In genomic region chr19:6924461-6925306, GRCm38 (mm10) we compare ENCODE assay signal across 8 mouse cellular contexts. TPM values are rescaled to one million over a fixed set of nuclear protein-coding genes. Genes with fewer than 3 reads are reported as not detected.
A peak's percentile ranks its signal among the peaks of the same experiment; 100 is the strongest.
DNase-seq lines count a peak whose midpoint lies in the region; ATAC-seq and TF ChIP-seq lines count a peak whose summit lies in the region.

No protein-coding gene starts in this region.

- H3K27ac ChIP-seq in MEL (ENCODE audit: control insufficient read depth, low read depth, low read length), result no peak overlapping the region
- H3K27ac ChIP-seq in cerebellum, adult 2 months (ENCODE audit: insufficient read depth, low read length), result no peak overlapping the region
- H3K27ac ChIP-seq in gastrocnemius, adult 2 months, result no peak overlapping the region
- H3K27ac ChIP-seq in hindbrain, postnatal 0 days, result no peak overlapping the region
- H3K27ac ChIP-seq in left cerebral cortex, adult 2 months, result no peak overlapping the region

- peaks cover 0 to 10% of the 10 kb centered on the region in 2 experiments; a peak in 1 of 4 replicates for H3K4me1 ChIP-seq in MEL (ENCODE audit: control insufficient read depth in 1 of 2, insufficient read depth in 2 of 2, low read length in 2 of 2)
- H3K4me1 ChIP-seq in cerebellum, adult 2 months (ENCODE audit: control insufficient read depth, insufficient read depth, low read length), result peaks cover 11% of the 10 kb centered on the region
- peaks cover 18% of the 10 kb centered on the region; the same call in 1 of the 2 replicates for H3K4me1 ChIP-seq in hindbrain, postnatal 0 days (ENCODE audit: insufficient read depth, low read length)

- ATAC-seq in hindbrain, postnatal 0 days, result no peak

- peaks cover 15% of the 10 kb centered on the region for H3K79me2 ChIP-seq in MEL (ENCODE audit: control insufficient read depth, insufficient read depth, low read length, poor library complexity)

- H3K9me3 ChIP-seq in MEL (replicated peaks; ENCODE audit: insufficient read depth, low read length), result no peaks in the 10 kb centered on the region
- H3K9me3 ChIP-seq in hindbrain, postnatal 0 days (ENCODE audit: low read length), result no peaks in the 10 kb centered on the region

- peak; percentile 31 to 67 (median 61); a peak in 5 of 6 replicates for TF ChIP-seq CTCF in MEL (IDR thresholded peaks at IDR 0.05 in 2 of 3, conservative IDR thresholded peaks at IDR 0.05 in 1 of 3; ENCODE audit: control insufficient read depth in 1 of 3, insufficient read depth in 1 of 3, low read depth in 2 of 3, low read length in 3 of 3, poor library complexity in 1 of 3, severe bottlenecking in 1 of 3)
- peak; percentile 79 for TF ChIP-seq CTCF in cerebellum, adult 2 months (IDR thresholded peaks at IDR 0.05; ENCODE audit: borderline replicate concordance, insufficient read depth, low read depth, low read length)
- TF ChIP-seq CTCF in gastrocnemius, adult 2 months (IDR thresholded peaks at IDR 0.05), result peak; percentile 92
- TF ChIP-seq CTCF in hindbrain, postnatal 0 days (IDR thresholded peaks at IDR 0.05; ENCODE audit: low read depth), result peak; percentile 75
- TF ChIP-seq CTCF in left cerebral cortex, adult 2 months (IDR thresholded peaks at IDR 0.05), result peak; percentile 93

- DNase-seq in MEL (ENCODE audit: low read depth, low spot score), result peak; percentile 59
- DNase-seq in cerebellum, adult 2 months, result peak; percentile 86 to 93
- DNase-seq in gastrocnemius, adult 2 months, result peak; percentile 90
- peak; percentile 84 for DNase-seq in hindbrain, postnatal 0 days (ENCODE audit: low spot score)
- DNase-seq in left cerebral cortex, adult 2 months (ENCODE audit: extremely low spot score in 1 of 2, low spot score in 2 of 2), result peak; percentile 84 to 88
- peak; percentile 79 to 89 for DNase-seq in lung, postnatal 4 days
- DNase-seq in right cerebral cortex, postnatal 36 days (ENCODE audit: low spot score in 2 of 2), result peak; percentile 80 to 81
- peak; percentile 72 to 89 for DNase-seq in urinary bladder, postnatal 4 days (ENCODE audit: low spot score in 2 of 2)

- no peak overlapping the region for H3K9ac ChIP-seq in MEL (ENCODE audit: control insufficient read depth, low read depth, low read length, poor library complexity, severe bottlenecking)
- no peak overlapping the region for H3K9ac ChIP-seq in hindbrain, postnatal 0 days (replicated peaks; ENCODE audit: low read length)

- intact Hi-C loops in gastrocnemius, adult 2 months (cut with DNase I), result loop anchor here (1.0 to 2.0 kb wide), 2 partner anchors 44 to 96 kb away; no protein-coding TSS in a partner anchor
- intact Hi-C loops in left cerebral cortex, adult 2 months (cut with DNase I), result loop anchor here (1.0 to 5.0 kb wide), 2 partner anchors 96 to 113 kb away; partner anchors contain the start of gene Stip1

- no peak for TF ChIP-seq EP300 in MEL (IDR thresholded peaks at IDR 0.05; ENCODE audit: low read depth in 1 of 2, low read length in 2 of 2)

- H3K27me3 ChIP-seq in MEL (ENCODE audit: control insufficient read depth in 1 of 2, insufficient read depth in 2 of 2, low read length in 2 of 2), result no peaks in the 10 kb centered on the region
- no peaks in the 10 kb centered on the region; the same call in 1 of the 2 replicates for H3K27me3 ChIP-seq in cerebellum, adult 2 months (ENCODE audit: control insufficient read depth, insufficient read depth, low read length)
- peaks cover 40% of the 10 kb centered on the region for H3K27me3 ChIP-seq in hindbrain, postnatal 0 days (ENCODE audit: insufficient read depth, low read length)

- H3K4me3 ChIP-seq in MEL (ENCODE audit: control insufficient read depth in 1 of 2, insufficient read depth in 1 of 2, low read depth in 2 of 2, low read length in 2 of 2), result no peak overlapping the region
- peak overlapping the region; percentile 13 for H3K4me3 ChIP-seq in cerebellum, adult 2 months (replicated peaks; ENCODE audit: insufficient read depth, low read depth, low read length)
- peak overlapping the region; percentile 56 for H3K4me3 ChIP-seq in gastrocnemius, adult 2 months
- H3K4me3 ChIP-seq in hindbrain, postnatal 0 days (ENCODE audit: low read length), result peak overlapping the region; percentile 11; the same call in 1 of the 2 replicates
- no peak overlapping the region for H3K4me3 ChIP-seq in left cerebral cortex, adult 2 months

- WGBS in cerebellum, adult 2 months, result 4% methylated on average over 39 of the region's 39 CpGs
- 4% methylated on average over 39 of the region's 39 CpGs for WGBS in hindbrain, postnatal 0 days

- peak; percentile 59 for TF ChIP-seq RAD21 in MEL (IDR thresholded peaks at IDR 0.05; ENCODE audit: low read depth, low read length)

- H3K36me3 ChIP-seq in MEL (ENCODE audit: control insufficient read depth in 1 of 2, insufficient read depth in 2 of 2, low read length in 2 of 2), result peaks cover 0 to 5% of the 10 kb centered on the region in 2 experiments; a peak in 1 of 4 replicates
- no peaks in the 10 kb centered on the region for H3K36me3 ChIP-seq in hindbrain, postnatal 0 days (ENCODE audit: insufficient read depth, low read length)

- peak overlapping the region; percentile 28; the same call in 1 of the 2 replicates for H3K4me2 ChIP-seq in hindbrain, postnatal 0 days (ENCODE audit: low read depth, low read length)

- no peak for TF ChIP-seq POLR2A in MEL (IDR thresholded peaks at IDR 0.05; ENCODE audit: control insufficient read depth in 1 of 2, insufficient read depth in 1 of 2, low read depth in 1 of 2, low read length in 2 of 2, poor library complexity in 1 of 2)
- TF ChIP-seq POLR2A in cerebellum, adult 2 months (IDR thresholded peaks at IDR 0.05; ENCODE audit: borderline replicate concordance, insufficient read depth, low read length), result no peak

TF ChIP-seq in MEL, 35 proteins besides CTCF, POLR2A, EP300 and RAD21:
- peak; percentile 44 for TF ChIP-seq ZC3H11A (IDR thresholded peaks at IDR 0.05; ENCODE audit: low read depth, low read length)
- no peak for TF ChIP-seq MXI1 (IDR thresholded peaks at IDR 0.05; ENCODE audit: low read depth, low read length)
- TF ChIP-seq SMC3 (IDR thresholded peaks at IDR 0.05; ENCODE audit: low read depth, low read length), result peak; percentile 53

RNA-seq across cellular contexts. Expression of gene Catsperz, which starts 0.5 kb away (rescaled TPM):
- 0.65 TPM in 1 of 2 replicates, not detected in the other for total RNA-seq in MEL (2012; rRNA removed)
- polyA plus RNA-seq in MEL (2012; ENCODE audit: insufficient read depth in 1 of 2, insufficient read length in 2 of 2, low read depth in 1 of 2, low replicate concordance in 2 of 2, missing spikeins in 1 of 2), result 1 to 10 TPM in 1 of 2 experiments, not detected in 1; 2.4 TPM
- polyA plus RNA-seq in cerebellum, adult 2 months (2012; rRNA removed), result 2.8 and 3.2 TPM in 2 replicates
- total RNA-seq in gastrocnemius, adult 2 months (2021), result not detected
- 2.0 TPM in 1 of 2 replicates, not detected in the other for total RNA-seq in hindbrain, postnatal 0 days (2014; rRNA removed)
- 2.9 and 3.7 TPM in 2 replicates for polyA plus RNA-seq in hindbrain, postnatal 0 days (2015; fragmentation: Nextera tagmentation; extraction: Ambion mirVana)
- 10 to 100 TPM; 23.1 TPM for total RNA-seq in left cerebral cortex, adult 2 months (2021)

RNA-seq across cellular contexts. Expression of gene Esrra, which starts 3.1 kb away (rescaled TPM):
- total RNA-seq in MEL (2012; rRNA removed), result 30.5 and 40.9 TPM in 2 replicates
- polyA plus RNA-seq in MEL (2012; ENCODE audit: insufficient read depth in 1 of 2, insufficient read length in 2 of 2, low read depth in 1 of 2, low replicate concordance in 2 of 2, missing spikeins in 1 of 2), result 10 to 100 TPM in 1 of 2 experiments, not detected in 1; 32.5 TPM
- 95.3 and 103 TPM in 2 replicates for polyA plus RNA-seq in cerebellum, adult 2 months (2012; rRNA removed)
- 100 to 1,000 TPM in 1 of 2 experiments, 10 to 100 TPM in 1; 80.0 to 108 TPM for total RNA-seq in gastrocnemius, adult 2 months (2021)
- 47.0 and 61.6 TPM in 2 replicates for total RNA-seq in hindbrain, postnatal 0 days (2014; rRNA removed)
- 11.8 and 12.3 TPM in 2 replicates for polyA plus RNA-seq in hindbrain, postnatal 0 days (2015; fragmentation: Nextera tagmentation; extraction: Ambion mirVana)
- total RNA-seq in left cerebral cortex, adult 2 months (2021), result 10 to 100 TPM; 66.8 to 69.2 TPM

RNA-seq across cellular contexts. Expression of gene Kcnk4, which starts 9.6 kb away (rescaled TPM):
- total RNA-seq in MEL (2012; rRNA removed), result 0.15 TPM in 1 of 2 replicates, not detected in the other
- 1 to 10 TPM in 1 of 2 experiments, not detected in 1; 1.8 TPM for polyA plus RNA-seq in MEL (2012; ENCODE audit: insufficient read depth in 1 of 2, insufficient read length in 2 of 2, low read depth in 1 of 2, low replicate concordance in 2 of 2, missing spikeins in 1 of 2)
- polyA plus RNA-seq in cerebellum, adult 2 months (2012; rRNA removed), result 5.8 and 5.9 TPM in 2 replicates
- total RNA-seq in gastrocnemius, adult 2 months (2021), result not detected
- total RNA-seq in hindbrain, postnatal 0 days (2014; rRNA removed), result 13.3 and 17.6 TPM in 2 replicates
- polyA plus RNA-seq in hindbrain, postnatal 0 days (2015; fragmentation: Nextera tagmentation; extraction: Ambion mirVana), result 15.9 and 21.7 TPM in 2 replicates
- 10 to 100 TPM; 39.1 to 39.2 TPM for total RNA-seq in left cerebral cortex, adult 2 months (2021)

RNA-seq across cellular contexts. Expression of gene Prdx5, which starts 14.8 kb away (rescaled TPM):
- total RNA-seq in MEL (2012; rRNA removed), result 127 and 130 TPM in 2 replicates
- polyA plus RNA-seq in MEL (2012; ENCODE audit: insufficient read depth in 1 of 2, insufficient read length in 2 of 2, low read depth in 1 of 2, low replicate concordance in 2 of 2, missing spikeins in 1 of 2), result 100 to 1,000 TPM in 1 of 2 experiments, not detected in 1; 246 TPM
- 500 and 537 TPM in 2 replicates for polyA plus RNA-seq in cerebellum, adult 2 months (2012; rRNA removed)
- total RNA-seq in gastrocnemius, adult 2 months (2021), result 100 to 1,000 TPM; 177 to 270 TPM
- 184 and 228 TPM in 2 replicates for total RNA-seq in hindbrain, postnatal 0 days (2014; rRNA removed)
- polyA plus RNA-seq in hindbrain, postnatal 0 days (2015; fragmentation: Nextera tagmentation; extraction: Ambion mirVana), result 587 and 589 TPM in 2 replicates
- total RNA-seq in left cerebral cortex, adult 2 months (2021), result 100 to 1,000 TPM; 315 to 354 TPM

RNA-seq across cellular contexts. Expression of gene Trmt112, which starts 15.2 kb away (rescaled TPM):
- total RNA-seq in MEL (2012; rRNA removed), result 285 and 294 TPM in 2 replicates
- polyA plus RNA-seq in MEL (2012; ENCODE audit: insufficient read depth in 1 of 2, insufficient read length in 2 of 2, low read depth in 1 of 2, low replicate concordance in 2 of 2, missing spikeins in 1 of 2), result 100 to 1,000 TPM in 1 of 2 experiments, not detected in 1; 319 TPM
- 122 and 124 TPM in 2 replicates for polyA plus RNA-seq in cerebellum, adult 2 months (2012; rRNA removed)
- 10 to 100 TPM; 32.7 to 41.3 TPM for total RNA-seq in gastrocnemius, adult 2 months (2021)
- 61.7 and 68.6 TPM in 2 replicates for total RNA-seq in hindbrain, postnatal 0 days (2014; rRNA removed)
- polyA plus RNA-seq in hindbrain, postnatal 0 days (2015; fragmentation: Nextera tagmentation; extraction: Ambion mirVana), result 109 and 111 TPM in 2 replicates
- 10 to 100 TPM; 40.0 to 43.4 TPM for total RNA-seq in left cerebral cortex, adult 2 months (2021)

Comparison
In these comparisons a context has a peak if more than half of its experiments do, and no peak if none do; other contexts are left out.
1. H3K4me3 ChIP-seq: peak in cerebellum, adult 2 months (single experiment), gastrocnemius, adult 2 months (single experiment) and hindbrain, postnatal 0 days (single experiment); none in MEL (0 of 2) and left cerebral cortex, adult 2 months (single experiment).
2. RNA of gene Kcnk4, which starts 9.6 kb away (total RNA-seq): 39.1 to 39.2 TPM in left cerebral cortex, adult 2 months and 13.3 to 17.6 TPM in hindbrain, postnatal 0 days; 0.15 TPM in MEL and not detected in gastrocnemius, adult 2 months; every median in the first group is over 10 times any median in the second.
3. Peak in every context shown above with its lines, with median percentiles within 50 percentile points of each other: DNase-seq and CTCF ChIP-seq.